Mouse (Mus musculus) lung, postnatal 4 days (tissue): ENCODE results near the gene Gm14525.
"Not testable (repeated sequence)": the region's sequence is repeated elsewhere in the genome, so short reads cannot be mapped to it uniquely, and the experiment has no call there.

Experiments used
- DNase-seq, 2 experiments: peaks; one replicate each; pipeline ENCODE4 v3.0.0; 2021

Gene Gm14525

DNA sequence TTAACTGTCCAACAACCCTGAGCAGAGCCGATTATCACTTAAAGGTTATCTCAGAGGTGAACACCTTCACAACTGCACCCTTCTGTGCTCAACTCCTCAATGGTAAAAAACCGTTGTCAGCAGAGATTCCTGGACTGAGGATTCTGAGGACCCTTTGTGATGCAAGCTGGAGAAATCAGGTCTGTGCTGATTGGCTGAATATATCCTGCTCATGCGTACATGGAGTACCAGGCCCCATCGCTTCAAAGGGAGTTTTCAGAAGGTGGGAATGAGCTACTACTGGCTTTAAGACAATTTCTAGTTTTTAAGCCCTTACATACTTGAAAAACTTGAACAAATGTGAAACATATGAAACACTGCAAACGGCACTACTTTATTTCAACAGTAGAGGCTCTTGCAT is at the start of gene Gm14525:
Gm14525 (minus strand) TSS at position 101 of the 400 bp plus-strand sequence.
- DNase-seq, result not testable (repeated sequence)
